Mouse (Mus musculus): ENCODE results near the gene Caps2.

- TF ChIP-seq POLR2A (IDR thresholded peaks at IDR 0.05; ENCODE audit: borderline replicate concordance, extremely low read depth, low read depth, low read length) (no peak), CTCF (IDR thresholded peaks at IDR 0.05; ENCODE audit: insufficient read depth, low read length) (no peak)
These were observed 100.0 kb downstream of the Caps2 start for GRCm38 (mm10) chr10:112263467-112263866.
